Mouse (Mus musculus): ENCODE measurements around the gene Nphs1. TPM values are rescaled to one million over a fixed set of nuclear protein-coding genes. Genes with fewer than 3 reads are reported as not detected.

Gene Nphs1
- polyA plus RNA-seq, 1 experiment from 2014 or later: not detected

Other genes starting within 250 kb of the Nphs1 start
- gene Polr2i, start 226.4 kb upstream of the Nphs1 start, polyA plus RNA-seq (2015; fragmentation: Nextera tagmentation; extraction: Ambion mirVana): 112 TPM in 2 replicates
- gene Tbcb, start 226.0 kb upstream of the Nphs1 start, polyA plus RNA-seq (2015; fragmentation: Nextera tagmentation; extraction: Ambion mirVana): 134 and 154 TPM in 2 replicates
- gene Ovol3, start 222.6 kb upstream of the Nphs1 start, polyA plus RNA-seq (2015; fragmentation: Nextera tagmentation; extraction: Ambion mirVana): 0.20 TPM in 1 of 2 replicates, not detected in the other
- gene Thap8, start 178.2 kb upstream of the Nphs1 start, polyA plus RNA-seq (2015; fragmentation: Nextera tagmentation; extraction: Ambion mirVana): 0.29 and 0.47 TPM in 2 replicates
- 6.9 and 8.1 TPM in 2 replicates for gene Wdr62, start 177.9 kb upstream of the Nphs1 start, polyA plus RNA-seq (2015; fragmentation: Nextera tagmentation; extraction: Ambion mirVana)
- gene Clip3, start 166.6 kb upstream of the Nphs1 start, polyA plus RNA-seq (2015; fragmentation: Nextera tagmentation; extraction: Ambion mirVana): 7.0 and 8.0 TPM in 2 replicates
- 62.0 and 67.1 TPM in 2 replicates for gene Alkbh6, start 149.6 kb upstream of the Nphs1 start, polyA plus RNA-seq (2015; fragmentation: Nextera tagmentation; extraction: Ambion mirVana)
- gene Syne4, start 143.5 kb upstream of the Nphs1 start, polyA plus RNA-seq (2015; fragmentation: Nextera tagmentation; extraction: Ambion mirVana): 9.2 and 10.0 TPM in 2 replicates
- gene E130208F15Rik, start 136.6 kb upstream of the Nphs1 start, polyA plus RNA-seq (2015; fragmentation: Nextera tagmentation; extraction: Ambion mirVana): 3.6 and 7.3 TPM in 2 replicates
- gene Sdhaf1, start 134.4 kb upstream of the Nphs1 start, polyA plus RNA-seq (2015; fragmentation: Nextera tagmentation; extraction: Ambion mirVana): 12.0 and 17.0 TPM in 2 replicates
- 1.2 and 1.4 TPM in 2 replicates for gene Lrfn3, start 95.5 kb upstream of the Nphs1 start, polyA plus RNA-seq (2015; fragmentation: Nextera tagmentation; extraction: Ambion mirVana)
- 32.2 and 34.7 TPM in 2 replicates for gene Tyrobp, start 44.6 kb upstream of the Nphs1 start, polyA plus RNA-seq (2015; fragmentation: Nextera tagmentation; extraction: Ambion mirVana)
- 2.2 and 4.6 TPM in 2 replicates for gene Hcst, start 38.5 kb upstream of the Nphs1 start, polyA plus RNA-seq (2015; fragmentation: Nextera tagmentation; extraction: Ambion mirVana)
- gene Nfkbid, start 36.6 kb upstream of the Nphs1 start, polyA plus RNA-seq (2015; fragmentation: Nextera tagmentation; extraction: Ambion mirVana): 1.7 and 1.8 TPM in 2 replicates
- gene Aplp1, start 12.8 kb upstream of the Nphs1 start, polyA plus RNA-seq (2015; fragmentation: Nextera tagmentation; extraction: Ambion mirVana): 11.1 and 13.5 TPM in 2 replicates
- gene Kirrel2, start 625 bp upstream of the Nphs1 start, polyA plus RNA-seq (2015; fragmentation: Nextera tagmentation; extraction: Ambion mirVana): 0.15 and 0.20 TPM in 2 replicates
- gene Prodh2, start 35.3 kb downstream of the Nphs1 start, polyA plus RNA-seq (2015; fragmentation: Nextera tagmentation; extraction: Ambion mirVana): 0.09 TPM in 1 of 2 replicates, not detected in the other
- 7.3 and 8.2 TPM in 2 replicates for gene Arhgap33, start 76.7 kb downstream of the Nphs1 start, polyA plus RNA-seq (2015; fragmentation: Nextera tagmentation; extraction: Ambion mirVana)
- 204 and 205 TPM in 2 replicates for gene Hspb6, start 93.9 kb downstream of the Nphs1 start, polyA plus RNA-seq (2015; fragmentation: Nextera tagmentation; extraction: Ambion mirVana)
- gene Proser3, start 94.0 kb downstream of the Nphs1 start, polyA plus RNA-seq (2015; fragmentation: Nextera tagmentation; extraction: Ambion mirVana): 6.6 and 8.4 TPM in 2 replicates
- gene Lin37, start 101.5 kb downstream of the Nphs1 start, polyA plus RNA-seq (2015; fragmentation: Nextera tagmentation; extraction: Ambion mirVana): 33.6 and 40.1 TPM in 2 replicates
- gene U2af1l4, start 105.0 kb downstream of the Nphs1 start, polyA plus RNA-seq (2015; fragmentation: Nextera tagmentation; extraction: Ambion mirVana): 102 and 104 TPM in 2 replicates
- 11.4 and 12.0 TPM in 2 replicates for gene Gm49396, start 105.0 kb downstream of the Nphs1 start, polyA plus RNA-seq (2015; fragmentation: Nextera tagmentation; extraction: Ambion mirVana)
- gene Psenen, start 105.3 kb downstream of the Nphs1 start, polyA plus RNA-seq (2015; fragmentation: Nextera tagmentation; extraction: Ambion mirVana): 111 and 123 TPM in 2 replicates
- 3.9 and 5.3 TPM in 2 replicates for gene Igflr1, start 107.1 kb downstream of the Nphs1 start, polyA plus RNA-seq (2015; fragmentation: Nextera tagmentation; extraction: Ambion mirVana)
- gene Kmt2b, start 130.4 kb downstream of the Nphs1 start, polyA plus RNA-seq (2015; fragmentation: Nextera tagmentation; extraction: Ambion mirVana): 4.2 TPM in 2 replicates
- 0.24 and 0.51 TPM in 2 replicates for gene Zbtb32, start 140.6 kb downstream of the Nphs1 start, polyA plus RNA-seq (2015; fragmentation: Nextera tagmentation; extraction: Ambion mirVana)
- 0.47 and 0.49 TPM in 2 replicates for gene Upk1a, start 154.5 kb downstream of the Nphs1 start, polyA plus RNA-seq (2015; fragmentation: Nextera tagmentation; extraction: Ambion mirVana)
- 1,996 and 2,229 TPM in 2 replicates for gene Cox6b1, start 167.8 kb downstream of the Nphs1 start, polyA plus RNA-seq (2015; fragmentation: Nextera tagmentation; extraction: Ambion mirVana)
- gene Etv2, start 177.5 kb downstream of the Nphs1 start, polyA plus RNA-seq (2015; fragmentation: Nextera tagmentation; extraction: Ambion mirVana): not detected in 2 replicates
- gene Rbm42, start 192.0 kb downstream of the Nphs1 start, polyA plus RNA-seq (2015; fragmentation: Nextera tagmentation; extraction: Ambion mirVana): 84.5 and 85.8 TPM in 2 replicates
- 32.2 and 32.6 TPM in 2 replicates for gene Haus5, start 206.7 kb downstream of the Nphs1 start, polyA plus RNA-seq (2015; fragmentation: Nextera tagmentation; extraction: Ambion mirVana)
- gene Pmis2, start 213.3 kb downstream of the Nphs1 start, polyA plus RNA-seq (2015; fragmentation: Nextera tagmentation; extraction: Ambion mirVana): not detected in 2 replicates
- gene 2200002J24Rik, start 240.6 kb downstream of the Nphs1 start, polyA plus RNA-seq (2015; fragmentation: Nextera tagmentation; extraction: Ambion mirVana): 1.0 and 1.8 TPM in 2 replicates